Mouse (Mus musculus) embryo, embryonic 10 days (tissue): ENCODE results near the gene H2-Q7.
"Not testable (repeated sequence)": the region's sequence is repeated elsewhere in the genome, so short reads cannot be mapped to it uniquely, and the experiment has no call there.

Experiments used
- DNase-seq: peaks from one replicate; pipeline ENCODE4 v3.0.0-alpha.2; 2015; ENCODE audit warnings: low spot score

The H2-Q7 gene

DNA sequence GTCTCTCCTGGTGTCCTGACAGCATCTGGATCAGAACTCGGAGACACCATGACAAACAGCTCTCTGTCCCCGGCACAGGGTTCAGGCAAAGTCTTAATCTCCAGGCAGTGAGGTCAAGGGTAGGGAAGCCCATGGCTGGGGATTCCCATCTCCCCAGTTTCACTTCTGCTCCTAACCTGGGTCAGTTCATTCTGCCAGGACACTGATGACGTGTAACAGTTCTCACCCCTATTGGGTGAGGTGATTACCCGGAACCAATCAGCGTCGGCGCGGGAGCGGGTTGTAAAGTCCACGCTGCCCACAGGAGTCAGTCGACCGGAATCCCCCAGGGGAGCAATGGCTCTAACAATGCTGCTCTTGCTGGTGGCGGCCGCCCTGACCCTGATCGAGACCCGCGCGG is at the start of gene H2-Q7:
H2-Q7 (plus strand) TSS at position 271 of the 400 bp plus-strand sequence.
- DNase-seq, result peak; percentile 94

- DNase-seq, result peak; percentile 47
Measured at GRCm38 (mm10) chr17:35389796-35390195, 49.2 kb upstream of the H2-Q7 start.

DNA sequence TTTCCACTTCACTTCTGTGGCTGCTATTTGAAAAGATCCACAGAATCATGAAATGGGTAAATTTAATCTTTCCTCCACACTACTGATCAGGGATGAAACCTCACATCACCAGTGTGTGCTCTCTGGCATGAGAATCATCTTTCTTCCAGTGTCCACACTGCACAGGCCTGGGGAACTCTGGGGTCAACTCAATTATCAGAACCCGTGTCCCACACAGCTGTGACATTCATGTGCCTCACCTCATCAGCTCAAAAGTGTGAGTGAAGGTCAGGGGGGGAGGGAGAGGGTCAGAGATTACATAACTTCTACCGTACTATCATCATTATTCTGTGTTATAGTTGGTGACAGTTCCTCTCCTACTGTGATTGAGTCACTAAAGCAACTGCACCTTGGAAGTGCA is 46.3 kb upstream of the H2-Q7 start:
- not testable (repeated sequence) for DNase-seq

DNA sequence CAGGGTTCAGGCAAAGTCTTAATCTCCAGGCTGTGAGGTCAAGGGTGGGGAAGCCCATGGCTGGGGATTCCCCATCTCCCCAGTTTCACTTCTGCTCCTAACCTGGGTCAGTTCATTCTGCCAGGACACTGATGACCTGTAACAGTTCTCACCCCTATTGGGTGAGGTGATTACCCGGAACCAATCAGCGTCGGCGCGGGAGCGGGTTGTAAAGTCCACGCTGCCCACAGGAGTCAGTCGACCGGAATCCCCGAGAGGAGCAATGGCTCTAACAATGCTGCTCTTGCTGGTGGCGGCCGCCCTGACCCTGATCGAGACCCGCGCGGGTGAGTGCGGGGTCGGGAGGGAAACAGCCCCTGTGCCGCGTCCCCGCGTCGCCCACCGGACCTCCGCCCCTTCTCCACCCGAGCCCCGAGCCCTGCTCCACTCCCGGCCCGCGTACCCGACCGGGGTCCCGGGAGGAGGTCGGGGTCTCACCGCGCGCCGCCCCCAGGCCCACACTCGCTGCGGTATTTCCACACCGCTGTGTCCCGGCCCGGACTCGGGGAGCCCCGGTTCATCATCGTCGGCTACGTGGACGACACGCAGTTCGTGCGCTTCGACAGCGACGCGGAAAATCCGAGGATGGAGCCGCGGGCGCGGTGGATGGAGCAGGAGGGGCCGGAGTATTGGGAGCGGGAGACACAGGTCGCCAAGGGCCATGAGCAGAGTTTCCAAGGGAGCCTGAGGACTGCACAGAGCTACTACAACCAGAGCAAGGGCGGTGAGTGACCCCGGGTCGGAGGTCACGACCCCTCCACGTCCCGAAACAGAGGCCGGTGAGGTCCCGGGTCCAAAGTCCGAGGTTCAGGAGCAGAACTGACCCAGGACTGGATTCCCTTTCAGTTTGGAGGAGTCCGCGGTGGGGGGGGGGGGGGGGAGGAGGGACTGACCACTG is 44.8 kb upstream of the H2-Q7 start:
- not testable (repeated sequence) for DNase-seq

- not testable (repeated sequence) for DNase-seq
Measured at GRCm38 (mm10) chr17:35396956-35397355, 42.0 kb upstream of the H2-Q7 start.

GRCm38 (mm10) chr17:35413057-35413456 is 25.9 kb upstream of the H2-Q7 start:
- DNase-seq, result not testable (repeated sequence)

DNA sequence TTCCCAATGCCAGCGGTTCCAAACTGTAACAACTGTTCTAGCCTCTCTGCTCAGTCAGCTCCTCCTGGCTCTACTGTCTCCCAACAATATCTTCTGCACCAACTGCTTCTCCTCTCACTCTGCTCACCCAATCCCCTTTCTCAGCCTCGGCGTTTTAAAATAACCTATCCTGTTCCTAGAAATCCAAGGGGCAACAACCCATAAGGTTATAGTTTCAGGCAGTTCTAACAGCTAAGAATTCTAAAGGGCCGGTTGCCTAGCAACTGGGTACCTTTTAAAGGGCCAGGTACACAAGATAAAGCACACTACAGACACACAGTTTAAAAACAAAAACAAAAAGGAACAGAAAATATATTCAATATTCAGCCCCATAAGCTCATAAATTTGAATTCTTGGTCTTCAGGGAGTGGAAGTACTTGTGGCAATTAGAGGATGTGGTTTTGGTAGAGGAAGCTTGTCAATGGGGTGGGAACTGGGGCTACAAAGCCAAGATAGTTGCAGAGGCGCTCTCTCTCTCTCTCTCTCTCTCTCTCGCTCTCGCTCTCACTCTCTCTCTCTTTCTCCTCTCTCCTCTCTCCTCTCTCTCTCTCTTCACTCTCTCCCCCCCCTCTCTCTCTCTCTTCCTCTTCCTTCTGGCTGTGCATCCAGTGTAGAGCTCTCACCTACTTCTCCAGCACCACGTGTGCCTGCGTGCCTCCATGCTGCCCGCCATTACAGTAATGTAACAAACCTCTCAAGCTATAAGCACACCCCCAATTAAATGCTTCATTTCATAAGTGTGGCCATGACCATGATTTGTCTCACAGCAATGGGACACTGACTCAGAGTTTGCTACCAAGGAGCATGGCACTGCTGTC is 23.5 kb upstream of the H2-Q7 start:
- DNase-seq, result not testable (repeated sequence)

GRCm38 (mm10) chr17:35418772-35419171 is 20.2 kb upstream of the H2-Q7 start:
- no peak for DNase-seq

GRCm38 (mm10) chr17:35419564-35419963 is 19.4 kb upstream of the H2-Q7 start:
- DNase-seq, result not testable (repeated sequence)

DNA sequence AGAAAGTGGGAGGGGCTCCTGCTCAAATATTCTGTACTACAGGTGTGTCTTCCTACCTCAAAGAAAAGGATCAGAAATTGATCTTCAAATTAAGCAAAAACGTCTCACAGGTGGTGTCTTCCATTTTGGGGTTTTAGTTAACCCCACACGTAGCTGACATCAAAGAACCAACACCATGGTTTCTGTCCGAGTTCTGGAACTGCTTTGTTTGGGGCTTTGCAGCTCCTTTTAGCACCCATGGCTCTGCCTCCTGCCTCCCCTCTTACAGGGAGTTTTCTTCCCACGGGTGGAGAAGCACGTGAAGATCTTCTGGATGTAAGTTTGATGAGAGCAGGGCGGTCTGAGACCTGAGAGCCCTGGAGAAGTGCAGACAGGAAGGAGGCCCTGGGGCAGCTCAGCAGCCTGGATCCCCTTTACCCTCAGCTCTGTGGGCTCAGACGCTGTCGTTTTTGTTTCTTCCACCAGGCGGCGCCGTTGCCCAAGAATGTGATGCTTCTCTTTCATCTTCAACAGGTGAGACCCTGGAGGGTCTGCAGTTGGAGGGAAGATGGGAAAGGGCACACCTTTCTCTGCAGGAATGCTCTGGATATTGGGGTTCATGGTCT is 18.6 kb upstream of the H2-Q7 start:
- DNase-seq, result peak; percentile 69

DNA sequence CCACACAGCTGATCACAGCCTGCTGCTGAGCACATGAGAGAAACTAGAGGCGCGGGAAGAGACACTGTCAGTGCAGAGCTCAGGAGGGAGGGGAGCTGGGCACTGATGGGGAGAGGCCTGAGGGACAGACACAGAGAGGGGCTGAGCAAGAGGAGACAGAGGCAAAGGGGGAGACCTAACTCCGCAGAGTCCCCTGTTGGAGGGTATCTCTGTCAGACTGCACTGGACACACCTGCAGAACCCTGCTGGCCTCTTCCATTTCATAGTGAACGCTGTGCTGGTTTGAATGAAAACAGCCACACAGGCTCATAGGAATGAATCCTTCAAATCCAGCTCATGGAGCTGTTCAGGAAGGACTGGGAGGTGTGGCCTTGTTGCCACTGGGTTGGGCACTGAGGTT is 17.6 kb upstream of the H2-Q7 start:
- not testable (repeated sequence) for DNase-seq

DNA sequence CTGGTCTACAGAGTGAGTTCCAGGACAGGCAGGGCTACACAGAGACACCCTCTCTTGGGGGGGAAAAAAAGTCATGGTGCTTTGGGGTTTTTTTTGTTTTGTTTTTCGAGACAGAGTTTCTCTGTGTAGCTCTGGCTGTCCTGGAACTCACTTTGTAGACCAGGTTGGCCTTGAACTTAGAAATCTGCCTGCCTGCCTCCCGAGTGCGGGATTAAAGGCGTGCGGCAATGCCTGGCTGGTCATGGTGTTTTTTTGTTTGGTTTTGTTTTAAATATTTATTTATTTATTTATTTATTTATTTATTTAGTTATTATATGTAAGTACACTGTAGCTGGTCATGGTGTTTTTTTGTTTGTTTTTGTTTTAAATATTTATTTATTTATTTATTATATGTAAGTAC is 16.6 kb upstream of the H2-Q7 start:
- DNase-seq, result not testable (repeated sequence)

DNA sequence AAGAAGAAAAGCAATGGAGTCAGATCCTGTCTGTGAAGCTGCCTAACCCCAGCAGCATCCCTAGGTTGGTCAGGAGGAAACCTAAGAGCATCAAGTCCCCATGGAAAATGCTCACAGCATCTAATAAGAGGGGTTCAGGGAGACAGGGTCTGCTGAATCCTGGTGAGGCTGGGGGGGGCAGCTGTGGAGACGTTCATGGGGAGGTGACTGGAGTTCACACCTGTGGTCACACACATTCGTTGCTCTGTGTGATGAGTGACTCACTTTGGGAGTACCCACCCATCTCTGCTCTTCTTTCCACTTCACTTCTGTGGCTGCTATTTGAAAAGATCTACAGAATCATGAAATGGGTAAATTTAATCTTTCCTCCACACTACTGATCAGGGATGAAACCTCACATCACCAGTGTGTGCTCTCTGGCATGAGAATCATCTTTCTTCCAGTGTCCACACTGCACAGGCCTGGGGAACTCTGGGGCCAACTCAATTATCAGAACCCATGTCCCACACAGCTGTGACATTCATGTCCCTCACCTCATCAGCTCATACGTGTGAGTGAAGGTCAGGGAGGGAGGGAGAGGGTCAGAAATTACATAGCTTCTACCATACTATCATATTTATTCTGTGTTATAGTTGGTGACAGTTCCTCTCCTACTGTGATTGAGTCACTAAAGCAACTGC is 15.7 kb upstream of the H2-Q7 start:
- DNase-seq, result not testable (repeated sequence)

GRCm38 (mm10) chr17:35424106-35424505 is 14.8 kb upstream of the H2-Q7 start:
- not testable (repeated sequence) for DNase-seq

- DNase-seq, result peak; percentile 79
Measured at GRCm38 (mm10) chr17:35424624-35425416, 14.1 kb upstream of the H2-Q7 start, which contains the start of gene H2-Q6. TSS of gene H2-Q6 (plus strand) at chr17:35424850.

DNA sequence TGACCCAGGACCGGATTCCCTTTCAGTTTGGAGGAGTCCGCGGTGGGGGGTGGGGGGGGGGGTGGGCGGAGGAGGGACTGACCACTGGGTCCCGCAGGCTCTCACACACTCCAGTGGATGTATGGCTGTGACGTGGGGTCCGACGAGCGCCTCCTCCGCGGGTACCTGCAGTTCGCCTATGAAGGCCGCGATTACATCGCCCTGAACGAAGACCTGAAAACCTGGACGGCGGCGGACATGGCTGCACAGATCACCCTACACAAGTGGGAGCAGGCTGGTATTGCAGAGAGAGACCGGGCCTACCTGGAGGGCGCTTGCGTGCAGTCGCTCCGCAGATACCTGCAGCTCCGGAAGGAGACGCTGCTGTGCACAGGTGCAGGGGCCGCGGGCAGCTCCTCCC is 13.5 kb upstream of the H2-Q7 start:
- peak; percentile 23 for DNase-seq

GRCm38 (mm10) chr17:35428883-35429282 is 10.1 kb upstream of the H2-Q7 start:
- DNase-seq, result not testable (repeated sequence)

DNA sequence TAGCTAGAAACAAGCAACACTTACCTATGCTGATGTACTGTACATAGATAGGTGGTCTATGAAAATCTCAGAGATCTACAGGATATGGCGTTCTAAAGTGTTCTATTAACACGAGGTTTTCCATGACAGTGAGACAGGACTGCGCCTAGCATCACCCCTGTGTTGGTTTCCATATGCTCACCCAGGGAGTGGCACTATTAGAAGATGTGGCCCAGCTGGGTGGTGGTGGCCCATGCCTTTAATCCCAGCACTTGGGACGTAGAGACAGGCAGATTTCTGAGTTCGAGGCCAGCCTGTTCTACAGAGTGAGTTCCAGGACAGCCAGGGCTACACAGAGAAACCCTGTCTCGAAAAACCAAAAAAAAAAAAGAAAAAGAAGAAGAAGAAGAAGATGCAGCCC is 8.3 kb upstream of the H2-Q7 start:
- not testable (repeated sequence) for DNase-seq

- DNase-seq, result not testable (repeated sequence)
Measured at GRCm38 (mm10) chr17:35432167-35432566, 6.8 kb upstream of the H2-Q7 start.

DNA sequence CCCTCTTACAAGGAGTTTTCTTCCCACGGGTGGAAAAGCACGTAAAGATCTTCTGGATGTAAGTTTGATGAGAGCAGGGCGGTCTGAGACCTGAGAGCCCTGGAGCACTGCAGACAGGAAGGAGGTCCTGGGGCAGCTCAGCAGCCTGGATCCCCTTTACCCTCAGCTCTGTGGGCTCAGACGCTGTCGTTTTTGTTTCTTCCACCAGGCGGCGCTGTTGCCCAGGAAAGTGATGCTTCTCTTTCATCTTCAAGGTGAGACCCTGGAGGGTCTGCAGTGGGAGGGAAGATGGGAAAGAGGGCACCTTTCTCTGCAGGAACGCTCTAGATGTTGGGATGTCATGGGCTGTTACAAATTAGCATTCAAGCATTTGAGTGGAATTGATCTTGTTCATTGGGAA is 4.1 kb upstream of the H2-Q7 start:
- DNase-seq, result peak; percentile 41

DNA sequence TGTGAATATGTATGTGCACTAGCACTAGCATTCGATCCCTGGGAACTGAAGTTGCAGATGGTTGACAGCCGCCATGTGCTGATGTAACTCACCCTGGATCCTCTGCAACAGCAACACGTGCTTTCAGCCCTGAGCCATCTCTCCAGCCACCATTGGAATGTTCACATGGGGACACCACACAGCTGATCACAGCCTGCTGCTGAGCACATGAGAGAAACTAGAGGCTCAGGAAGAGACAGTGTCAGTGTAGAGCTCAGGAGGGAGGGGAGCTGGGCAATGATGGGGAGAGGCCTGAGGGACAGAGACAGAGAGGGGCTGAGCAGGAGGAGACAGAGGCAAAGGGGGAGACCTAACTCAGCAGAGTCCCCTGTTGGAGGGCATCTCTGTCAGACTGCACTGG is 3.4 kb upstream of the H2-Q7 start:
- not testable (repeated sequence) for DNase-seq
